Mouse (Mus musculus): Measurements from ENCODE around the gene Gm13088.
"Not testable (repeated sequence)": the region's sequence is repeated elsewhere in the genome, so short reads cannot be mapped to it uniquely, and the experiment has no call there.

Gm13088 gene

DNA sequence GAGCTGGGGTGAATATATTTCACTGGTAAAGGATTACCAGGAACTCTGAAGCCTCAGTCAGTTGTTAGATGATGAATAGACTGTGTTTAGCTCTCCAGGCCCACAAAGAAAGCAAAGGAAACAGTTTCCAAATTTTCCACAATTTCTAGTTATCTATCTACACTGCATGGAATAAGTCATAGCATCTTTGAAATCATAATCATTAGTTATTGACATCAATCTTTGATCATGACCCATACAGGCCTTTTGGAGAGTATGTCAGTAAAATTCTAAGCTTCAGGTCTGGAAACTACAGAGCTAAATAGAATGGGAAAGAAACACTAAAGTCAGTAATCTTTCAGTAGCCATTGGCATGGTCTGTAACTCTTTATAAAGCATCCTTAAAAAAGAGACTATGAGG is at the start of gene Gm13088:
Gm13088 (minus strand) TSS at position 101 of the 400 bp plus-strand sequence.
- not testable (repeated sequence) for DNase-seq (ENCODE audit: low read depth, low spot score)

DNA sequence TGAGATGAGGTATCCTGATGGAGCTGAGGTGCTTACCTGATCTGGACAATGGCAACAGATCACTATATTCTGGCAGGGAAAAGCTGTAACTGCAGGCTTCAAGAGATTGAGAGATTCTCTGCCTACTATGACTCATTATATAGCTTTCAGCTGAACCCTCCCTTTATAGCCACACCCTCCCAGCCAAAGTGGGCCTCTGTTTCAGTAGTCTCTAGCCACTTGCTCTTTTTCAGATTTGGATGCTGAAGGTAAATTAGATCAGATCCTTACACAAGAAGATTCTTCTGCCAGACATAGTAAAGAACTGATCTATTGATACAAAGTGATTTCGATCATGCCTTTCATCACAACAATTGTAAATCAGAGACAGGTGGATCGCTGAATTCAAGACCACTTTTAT is 45.6 kb upstream of the Gm13088 start, which contains the start of gene Gm13089:
Gm13089 (minus strand) TSS at position 101 of the 400 bp plus-strand sequence.
- no peak for DNase-seq (ENCODE audit: low read depth, low spot score)

DNA sequence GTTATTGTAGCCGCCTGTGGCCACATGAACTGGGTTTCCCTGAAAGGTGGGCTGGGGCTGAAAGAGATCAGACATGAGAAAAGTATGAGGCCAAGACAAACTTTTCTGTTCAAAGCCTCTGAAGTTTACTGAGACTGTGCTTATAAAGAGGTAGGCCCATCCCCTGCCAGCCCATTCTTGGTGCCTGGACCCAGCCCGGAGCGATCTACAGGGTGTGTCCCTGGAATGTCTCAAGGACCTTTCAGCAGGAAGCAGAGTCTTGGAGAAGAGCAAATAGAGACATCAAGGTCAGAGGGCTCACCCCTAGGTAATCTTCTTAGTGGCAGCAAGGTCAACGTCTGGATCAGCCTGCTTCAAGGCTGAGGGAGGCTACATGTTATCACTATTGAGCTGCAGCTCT is 38.9 kb downstream of the Gm13088 start:
- peak; percentile 57 for DNase-seq (ENCODE audit: low read depth, low spot score)

DNA sequence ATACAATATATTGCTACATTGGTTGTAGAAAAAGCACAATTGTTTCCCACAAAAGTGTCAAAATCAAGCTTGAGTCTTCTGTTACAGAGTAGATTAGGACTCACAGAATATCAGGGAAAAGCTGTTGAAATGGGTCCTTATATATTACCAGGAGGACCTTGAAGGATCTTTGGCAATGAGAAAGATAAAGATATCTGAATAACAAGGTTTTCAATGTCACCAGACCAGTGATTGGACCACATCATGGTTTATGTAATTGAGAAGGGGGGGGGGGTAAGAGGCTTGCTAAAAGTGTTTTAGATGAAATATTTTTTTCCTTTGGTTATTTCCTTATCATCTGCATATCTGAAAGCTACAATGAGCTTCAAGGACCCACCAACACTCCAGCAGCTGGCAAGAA is 42.3 kb downstream of the Gm13088 start, which contains the start of gene Gm13083:
Gm13083 (plus strand) TSS at position 301 of the 400 bp plus-strand sequence.
- not testable (repeated sequence) for DNase-seq (ENCODE audit: low read depth, low spot score)

DNA sequence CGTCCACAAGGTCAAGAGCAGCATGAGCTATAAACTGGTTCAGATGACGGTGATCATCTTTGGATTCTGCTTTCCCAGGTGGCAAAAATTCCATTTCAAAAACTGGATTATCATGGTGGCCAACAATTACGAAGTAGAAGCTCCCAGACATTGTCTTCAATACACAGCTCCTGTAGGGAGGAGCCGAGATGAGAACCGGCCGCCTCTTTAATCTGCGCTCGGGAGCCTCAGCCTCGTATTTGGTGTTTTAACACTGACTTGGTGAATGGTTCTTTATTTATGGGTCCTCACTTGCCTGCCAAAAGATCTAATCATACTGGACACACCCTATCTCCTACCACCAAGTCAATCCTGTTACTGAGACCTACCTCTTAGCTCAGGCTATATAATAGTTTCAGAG is 45.1 kb downstream of the Gm13088 start:
- not testable (repeated sequence) for DNase-seq (ENCODE audit: low read depth, low spot score)

Data from ES-CJ7 (cell line).